Mouse (Mus musculus): ENCODE measurements around the gene 4930432M17Rik.

DNA sequence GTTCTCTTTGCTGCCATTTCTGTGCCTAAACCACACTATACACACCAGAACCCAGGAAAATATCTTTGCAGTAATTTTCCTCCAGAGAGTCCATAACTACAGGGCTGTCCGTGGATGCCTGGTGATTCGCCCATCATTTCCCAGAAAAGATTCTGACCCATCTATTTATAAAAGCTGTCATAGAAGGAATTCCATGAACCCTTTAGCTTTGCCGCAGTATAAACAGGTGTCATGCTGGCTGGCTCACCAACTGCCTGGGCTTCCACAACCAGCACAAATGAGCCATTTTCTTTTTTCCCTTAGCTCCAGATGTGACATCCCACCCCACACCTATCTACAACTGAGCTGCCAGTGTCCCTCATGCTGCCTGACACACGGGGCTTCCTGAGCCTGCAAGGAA lies 14.0 kb downstream of the 4930432M17Rik start:
- TF ChIP-seq CHD2 (IDR thresholded peaks at IDR 0.05; ENCODE audit: low read length) (no peak), E2F4 (IDR thresholded peaks at IDR 0.05; ENCODE audit: insufficient replicate concordance, low read depth, low read length) (no peak), POLR2A (IDR thresholded peaks at IDR 0.05; ENCODE audit: low read depth, low read length) (no peak), TCF12 (IDR thresholded peaks at IDR 0.05; ENCODE audit: low read depth, low read length) (no peak), CHD1 (IDR thresholded peaks at IDR 0.05; ENCODE audit: low read depth, low read length) (no peak), CTCF (conservative IDR thresholded peaks at IDR 0.05 in 1 of 2, IDR thresholded peaks at IDR 0.05 in 1 of 2; ENCODE audit: low read depth in 2 of 2, low read length in 2 of 2) (no peak)

Measured in CH12.LX (cell line).